Mouse (Mus musculus): ENCODE data around the gene Patj. TPM values are rescaled to one million over a fixed set of nuclear protein-coding genes. Genes with fewer than 3 reads are reported as not detected.

The Patj gene
- polyA plus RNA-seq (2015; fragmentation: Illumina TruSeq; extraction: RNeasy Lipid Tissue Mini Kit (QIAGEN cat#74804); ENCODE audit: low read depth, low replicate concordance) = 17.1 TPM

GRCm38 (mm10) chr4:98395690-98396437, at the start of gene Patj:
Gene Patj, plus strand, starts transcription at chr4:98395785.

GRCm38 (mm10) chr4:98382716-98383424, 12.7 kb upstream of the Patj start, which contains the start of gene Tm2d1:
Gene Tm2d1, minus strand, starts transcription at chr4:98383306.

GRCm38 (mm10) chr4:98726590-98727237, 331.1 kb downstream of the Patj start, which contains the start of gene L1td1:
Gene L1td1, plus strand, starts transcription at chr4:98726734.

Other genes with a start within 250 kb of the Patj start
- gene Tm2d1, start 12.5 kb upstream of the Patj start, polyA plus RNA-seq (2015; fragmentation: Illumina TruSeq; extraction: RNeasy Lipid Tissue Mini Kit (QIAGEN cat#74804); ENCODE audit: low read depth, low replicate concordance) = 75.4 TPM